Mouse (Mus musculus) cerebellum, adult 11-12 months (tissue): Measurements from ENCODE around the gene Gpr179.

ENCODE experiments used
- DNase-seq: peaks from one replicate; pipeline ENCODE4 v3.0.0; 2022

Gene Gpr179

GRCm38 (mm10) chr11:97284854-97285253, 67.0 kb downstream of the Gpr179 start:
- DNase-seq, result no peak

DNA sequence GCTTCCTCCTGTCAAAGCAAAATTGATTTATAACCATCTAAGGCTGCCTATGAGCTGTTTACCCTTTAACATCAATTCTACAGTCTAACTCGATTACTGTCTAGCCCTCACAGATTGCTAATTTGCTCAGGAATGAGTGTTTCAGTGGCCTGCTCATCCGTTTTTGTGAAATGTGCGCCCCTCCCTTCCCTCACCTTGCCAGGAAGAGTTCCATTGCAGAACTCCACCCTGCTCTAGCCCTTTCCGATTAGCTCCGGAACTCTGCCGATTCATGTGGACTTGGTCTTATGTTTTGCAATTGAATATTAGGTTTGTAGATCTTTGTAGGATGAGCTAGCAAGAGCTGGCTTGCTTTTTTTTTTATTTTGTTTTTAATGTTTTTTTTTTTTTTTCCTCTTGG, 69.7 kb downstream of the Gpr179 start:
- DNase-seq, result no peak
